Mouse (Mus musculus) Muller cell, postnatal 12 days (primary cell): ENCODE measurements around the gene Rab39.

Experiments
- DNase-seq: peaks from one replicate; pipeline ENCODE4 v3.0.0-alpha.2; 2015; ENCODE audit errors: inconsistent ontology term

Gene Rab39

GRCm38 (mm10) chr9:53705992-53706696 is at the start of gene Rab39:
Gene Rab39, minus strand, starts transcription at chr9:53706232.
- peak; percentile 97 for DNase-seq

GRCm38 (mm10) chr9:53754801-53755200 is 48.8 kb upstream of the Rab39 start:
- no peak for DNase-seq

GRCm38 (mm10) chr9:53750899-53751298 is 44.9 kb upstream of the Rab39 start:
- DNase-seq, result no peak

GRCm38 (mm10) chr9:53750411-53750810 is 44.4 kb upstream of the Rab39 start:
- DNase-seq, result no peak

GRCm38 (mm10) chr9:53740829-53741404 is 34.9 kb upstream of the Rab39 start:
- DNase-seq, result no peak

GRCm38 (mm10) chr9:53705491-53705991 is 491 bp downstream of the Rab39 start:
- DNase-seq, result no peak

GRCm38 (mm10) chr9:53702991-53703390 is 3.0 kb downstream of the Rab39 start:
- DNase-seq, result no peak

GRCm38 (mm10) chr9:53700496-53700895 is 5.5 kb downstream of the Rab39 start:
- no peak for DNase-seq

GRCm38 (mm10) chr9:53695846-53696245 is 10.2 kb downstream of the Rab39 start:
- no peak for DNase-seq

GRCm38 (mm10) chr9:53693718-53694117 is 12.3 kb downstream of the Rab39 start:
- DNase-seq, result no peak

GRCm38 (mm10) chr9:53691745-53692670 is 14.0 kb downstream of the Rab39 start:
- no peak for DNase-seq

GRCm38 (mm10) chr9:53680851-53681250 is 25.2 kb downstream of the Rab39 start:
- no peak for DNase-seq

- DNase-seq, result no peak
Observed at GRCm38 (mm10) chr9:53676921-53677320, 29.1 kb downstream of the Rab39 start.

- DNase-seq, result peak; percentile 54
Observed at GRCm38 (mm10) chr9:53673571-53673970, 32.5 kb downstream of the Rab39 start.

GRCm38 (mm10) chr9:53669680-53670219 is 36.3 kb downstream of the Rab39 start, which contains the start of gene Cul5:
Gene Cul5, minus strand, starts transcription at chr9:53670014.
- DNase-seq, result no peak

- peak; percentile 96 for DNase-seq
Observed at GRCm38 (mm10) chr9:53667020-53667669, 38.9 kb downstream of the Rab39 start.

GRCm38 (mm10) chr9:53666665-53667019 is 39.4 kb downstream of the Rab39 start:
- DNase-seq, result no peak

GRCm38 (mm10) chr9:53665428-53665827 is 40.6 kb downstream of the Rab39 start:
- DNase-seq, result no peak

- DNase-seq, result no peak
Observed at GRCm38 (mm10) chr9:53664819-53665218, 41.2 kb downstream of the Rab39 start.

- no peak for DNase-seq
Observed at GRCm38 (mm10) chr9:53634796-53635195, 71.2 kb downstream of the Rab39 start.
